Mouse (Mus musculus) Muller cell, postnatal 12 days (primary cell): ENCODE results near the gene Vezf1.
"Not testable (repeated sequence)": the region's sequence is repeated elsewhere in the genome, so short reads cannot be mapped to it uniquely, and the experiment has no call there.

Source experiments
- DNase-seq: peaks from one replicate; pipeline ENCODE4 v3.0.0-alpha.2; 2015; ENCODE audit errors: inconsistent ontology term

Gene Vezf1

GRCm38 (mm10) chr11:88067586-88068410 lies at the start of gene Vezf1:
TSS of gene Vezf1 (plus strand) at chr11:88068279.
- DNase-seq = peak; percentile 80

GRCm38 (mm10) chr11:88023933-88024332 lies 44.1 kb upstream of the Vezf1 start:
- DNase-seq = no peak

- no peak for DNase-seq
These were observed 40.6 kb upstream of the Vezf1 start for GRCm38 (mm10) chr11:88027391-88028035.

- DNase-seq = no peak
These were observed 39.8 kb upstream of the Vezf1 start for GRCm38 (mm10) chr11:88028193-88028684.

GRCm38 (mm10) chr11:88030219-88030618 lies 37.9 kb upstream of the Vezf1 start:
- no peak for DNase-seq

GRCm38 (mm10) chr11:88030836-88031235 lies 37.2 kb upstream of the Vezf1 start:
- DNase-seq = no peak

- no peak for DNase-seq
These were observed 36.3 kb upstream of the Vezf1 start for GRCm38 (mm10) chr11:88031753-88032152.

- DNase-seq = no peak
These were observed 32.1 kb upstream of the Vezf1 start for GRCm38 (mm10) chr11:88035970-88036369.

GRCm38 (mm10) chr11:88036761-88037251 lies 31.3 kb upstream of the Vezf1 start:
- DNase-seq = no peak

- no peak for DNase-seq
These were observed 30.7 kb upstream of the Vezf1 start for GRCm38 (mm10) chr11:88037386-88037785.

GRCm38 (mm10) chr11:88039066-88039465 lies 29.0 kb upstream of the Vezf1 start:
- DNase-seq = no peak

- no peak for DNase-seq
These were observed 23.8 kb upstream of the Vezf1 start for GRCm38 (mm10) chr11:88044314-88044713.

GRCm38 (mm10) chr11:88045159-88045558 lies 22.9 kb upstream of the Vezf1 start:
- DNase-seq = not testable (repeated sequence)

- DNase-seq = no peak
These were observed 22.2 kb upstream of the Vezf1 start for GRCm38 (mm10) chr11:88045878-88046277.

- no peak for DNase-seq
These were observed 21.6 kb upstream of the Vezf1 start for GRCm38 (mm10) chr11:88046323-88046937.

GRCm38 (mm10) chr11:88046944-88047794 lies 20.9 kb upstream of the Vezf1 start, which contains the start of gene Srsf1:
TSS of gene Srsf1 (plus strand) at chr11:88047373.
- DNase-seq = peak; percentile 100

GRCm38 (mm10) chr11:88047871-88048531 lies 20.1 kb upstream of the Vezf1 start:
- DNase-seq = peak; percentile 71

- DNase-seq = no peak
These were observed 19.0 kb upstream of the Vezf1 start for GRCm38 (mm10) chr11:88048961-88049670.

GRCm38 (mm10) chr11:88049732-88050131 lies 18.3 kb upstream of the Vezf1 start:
- DNase-seq = no peak

GRCm38 (mm10) chr11:88052638-88053037 lies 15.4 kb upstream of the Vezf1 start:
- DNase-seq = no peak
